In genomic region chr8:30937449-30938075, GRCm38 (mm10) we compare ENCODE assay signal across 16 mouse cellular contexts.
"Had no signal": no experiment of that assay in that cellular context is flagged by ENCODE, and none has a peak within 500 bp of the region (broad histone marks: within the 10 kb centered on the region; RNA-seq: fewer than 3 reads in every experiment).

No protein-coding gene starts in this region.

- H3K4me2 ChIP-seq: limb, embryonic 13.5 days; liver, embryonic 12.5 days; liver, embryonic 15.5 days; midbrain, embryonic 11.5 days had no signal

- H3K27ac ChIP-seq: left cerebral cortex, adult 2 months; limb, embryonic 10.5 days; limb, embryonic 13.5 days; liver, embryonic 12.5 days; liver, embryonic 15.5 days had no signal

- H3K27me3 ChIP-seq: limb, embryonic 13.5 days; liver, embryonic 12.5 days; liver, embryonic 15.5 days had no signal

- H3K9me3 ChIP-seq: limb, embryonic 10.5 days; limb, embryonic 13.5 days; liver, embryonic 12.5 days; liver, embryonic 15.5 days had no signal

- ATAC-seq: liver, embryonic 12.5 days had no signal

- H3K9ac ChIP-seq: limb, embryonic 13.5 days; liver, embryonic 12.5 days; liver, embryonic 15.5 days had no signal

- H3K4me3 ChIP-seq: left cerebral cortex, adult 2 months; limb, embryonic 10.5 days; limb, embryonic 13.5 days; liver, embryonic 12.5 days; liver, embryonic 15.5 days had no signal

- DNase-seq: kidney, postnatal 10 days; kidney, postnatal 36 days; layer of hippocampus, postnatal 36 days; liver; lung, adult 18-20 months; lung, postnatal 14 days; lung, postnatal 4 days; midbrain, embryonic 14.5 days; thymus, adult 18-20 months; thymus, postnatal 36 days had no signal

- H3K4me1 ChIP-seq: liver, embryonic 12.5 days; liver, embryonic 15.5 days had no signal

- H3K36me3 ChIP-seq: limb, embryonic 10.5 days; limb, embryonic 13.5 days; liver, embryonic 12.5 days; liver, embryonic 15.5 days had no signal
